Mouse (Mus musculus) layer of hippocampus, adult 11-12 months (tissue): ENCODE data around the gene Ctns.

Experiments
- DNase-seq: peaks from one replicate; pipeline ENCODE4 v3.0.0; 2022; ENCODE audit warnings: low spot score

Ctns gene

GRCm38 (mm10) chr11:73137591-73138501, 61.0 kb downstream of the Ctns start, which contains the start of gene Haspin:
Gene Haspin (minus strand): TSS chr11:73138294.
- DNase-seq: peak; percentile 88

GRCm38 (mm10) chr11:73137116-73137515, 61.7 kb downstream of the Ctns start:
- no peak for DNase-seq

GRCm38 (mm10) chr11:73136587-73136986, 62.3 kb downstream of the Ctns start:
- no peak for DNase-seq

GRCm38 (mm10) chr11:73134222-73134621, 64.6 kb downstream of the Ctns start:
- DNase-seq: no peak
